Mouse (Mus musculus) intestine, postnatal 0 days (tissue): ENCODE data around the gene Hist1h3h. TPM values are rescaled to one million over a fixed set of nuclear protein-coding genes. Genes with fewer than 3 reads are reported as not detected.
"Not testable (repeated sequence)": the region's sequence is repeated elsewhere in the genome, so short reads cannot be mapped to it uniquely, and the experiment has no call there.

Source experiments
- ATAC-seq: fragments of 200-750 bp; cut with Nextera tagmentation; 2 replicates; pipeline ENCODE4 v1.8.0; 2017; ENCODE audit warnings: mild to moderate bottlenecking, moderate TSS enrichment, moderate library complexity
- H3K27ac ChIP-seq: fragments of 300-500 bp; sonication (generic); 2 replicates; pipeline ENCODE4 v1.5.1; 2014; ENCODE audit warnings: mild to moderate bottlenecking, low read depth, low read length, moderate library complexity
- H3K27me3 ChIP-seq: fragments of 300-500 bp; sonication (generic); replicated peaks from 2 replicates; pipeline ENCODE4 v1.6.1; 2014; ENCODE audit warnings: low read length, mixed read lengths; ENCODE audit not compliant: control insufficient read depth, insufficient read depth
- H3K36me3 ChIP-seq: fragments of 300-500 bp; sonication (generic); 2 replicates; pipeline ENCODE4 v1.6.1; 2014; ENCODE audit warnings: mild to moderate bottlenecking, moderate library complexity; ENCODE audit not compliant: control insufficient read depth, insufficient read depth
- H3K4me1 ChIP-seq: fragments of 300-500 bp; sonication (generic); replicated peaks from 2 replicates; pipeline ENCODE4 v1.6.1; 2014; ENCODE audit warnings: antibody characterized with exemption, low read length, mixed read lengths; ENCODE audit not compliant: control insufficient read depth, insufficient read depth
- H3K4me2 ChIP-seq: fragments of 300-500 bp; sonication (generic); replicated peaks from 2 replicates; pipeline ENCODE4 v1.6.1; 2014; ENCODE audit warnings: low read depth, mild to moderate bottlenecking, moderate library complexity
- H3K4me3 ChIP-seq: fragments of 300-500 bp; sonication (generic); 2 replicates; pipeline ENCODE4 v1.5.1; 2014; ENCODE audit warnings: low read depth, low read length
- H3K9ac ChIP-seq: fragments of 300-500 bp; sonication (generic); 2 replicates; pipeline ENCODE4 v1.6.1; 2014; ENCODE audit warnings: mild to moderate bottlenecking, low read depth, low read length
- H3K9me3 ChIP-seq: fragments of 300-500 bp; sonication (generic); 2 replicates; pipeline ENCODE4 v1.6.1; 2016; ENCODE audit warnings: mixed run types; ENCODE audit not compliant: control insufficient read depth
- CTCF ChIP-seq: sonication (generic); IDR thresholded peaks from 2 replicates; pipeline ENCODE4 v1.5.1; 2016; ENCODE audit warnings: low read depth, mild to moderate bottlenecking, control low read depth, antibody characterized with exemption, moderate library complexity
- WGBS: fragments of 180-500 bp; shearing (Covaris S2); extraction: QIAGEN DNeasy Blood & Tissue Kit; methylation state at CpG from one replicate; pipeline ENCODE4 v1.1.7; 2014; 5-methylcytosine and 5-hydroxymethylcytosine counted together
- polyA plus RNA-seq: library from polyadenylated mRNA; unstranded; fragments of >200 nt; fragmentation: Nextera tagmentation; extraction: Ambion mirVana; gene quantifications from 2 replicates; pipeline ENCODE4 v1.2.1, GENCODE M21; 2015

Gene Hist1h3h
- polyA plus RNA-seq, 1 experiment from 2014 or later, result 2.4 TPM

- ATAC-seq, result peak; percentile 31; the same call in 1 of the 2 replicates
- WGBS, result 40% methylated on average over 11 of the region's 11 CpGs
- no peak overlapping the region for H3K4me3 ChIP-seq
- no peak overlapping the region for H3K9ac ChIP-seq
- no peaks in the 10 kb centered on the region for H3K9me3 ChIP-seq
- no peaks in the 10 kb centered on the region for H3K4me1 ChIP-seq
- no peak overlapping the region for H3K4me2 ChIP-seq
- H3K27me3 ChIP-seq, result no peaks in the 10 kb centered on the region
- no peak overlapping the region for H3K27ac ChIP-seq
- H3K36me3 ChIP-seq, result no peaks in the 10 kb centered on the region
- TF ChIP-seq CTCF, result no peak
These were observed 10.6 kb downstream of the Hist1h3h start for GRCm38 (mm10) chr13:21727948-21728572.

- no peaks in the 10 kb centered on the region for H3K36me3 ChIP-seq
- ATAC-seq, result no peak
- no peak overlapping the region for H3K9ac ChIP-seq
- no peak overlapping the region for H3K4me3 ChIP-seq
- no peak overlapping the region for H3K4me2 ChIP-seq
- H3K27me3 ChIP-seq, result no peaks in the 10 kb centered on the region
- TF ChIP-seq CTCF, result no peak
- WGBS, result 67% methylated on average over 1 of the region's 1 CpGs
- no peak overlapping the region for H3K27ac ChIP-seq
- no peaks in the 10 kb centered on the region for H3K4me1 ChIP-seq
- H3K9me3 ChIP-seq, result no peaks in the 10 kb centered on the region
These were observed 12.1 kb downstream of the Hist1h3h start for GRCm38 (mm10) chr13:21729544-21729943.

- Histone ChIP-seq H3K9ac (no peak overlapping the region), H3K36me3 (no peaks in the 10 kb centered on the region), H3K27me3 (no peaks in the 10 kb centered on the region), H3K4me1 (no peaks in the 10 kb centered on the region), H3K4me3 (no peak overlapping the region), H3K27ac (no peak overlapping the region), H3K4me2 (no peak overlapping the region), H3K9me3 (no peaks in the 10 kb centered on the region)
- 81% methylated on average over 5 of the region's 5 CpGs for WGBS
- peak; percentile 37 for TF ChIP-seq CTCF
- ATAC-seq, result no peak
These were observed 16.0 kb downstream of the Hist1h3h start for GRCm38 (mm10) chr13:21733466-21733865.

- peak overlapping the region; percentile 71 for H3K4me2 ChIP-seq
- peak overlapping the region; percentile 42; the same call in 1 of the 2 replicates for H3K9ac ChIP-seq
- no peaks in the 10 kb centered on the region for H3K4me1 ChIP-seq
- peak overlapping the region; percentile 32 for H3K4me3 ChIP-seq
- H3K9me3 ChIP-seq, result no peaks in the 10 kb centered on the region
- 2% methylated on average over 21 of the region's 21 CpGs for WGBS
- ATAC-seq, result peak; percentile 70
- H3K27ac ChIP-seq, result peak overlapping the region; percentile 68
- H3K27me3 ChIP-seq, result no peaks in the 10 kb centered on the region
- TF ChIP-seq CTCF, result peak; percentile 92
- H3K36me3 ChIP-seq, result no peaks in the 10 kb centered on the region
These were observed 16.8 kb downstream of the Hist1h3h start for GRCm38 (mm10) chr13:21734010-21734905.

DNA sequence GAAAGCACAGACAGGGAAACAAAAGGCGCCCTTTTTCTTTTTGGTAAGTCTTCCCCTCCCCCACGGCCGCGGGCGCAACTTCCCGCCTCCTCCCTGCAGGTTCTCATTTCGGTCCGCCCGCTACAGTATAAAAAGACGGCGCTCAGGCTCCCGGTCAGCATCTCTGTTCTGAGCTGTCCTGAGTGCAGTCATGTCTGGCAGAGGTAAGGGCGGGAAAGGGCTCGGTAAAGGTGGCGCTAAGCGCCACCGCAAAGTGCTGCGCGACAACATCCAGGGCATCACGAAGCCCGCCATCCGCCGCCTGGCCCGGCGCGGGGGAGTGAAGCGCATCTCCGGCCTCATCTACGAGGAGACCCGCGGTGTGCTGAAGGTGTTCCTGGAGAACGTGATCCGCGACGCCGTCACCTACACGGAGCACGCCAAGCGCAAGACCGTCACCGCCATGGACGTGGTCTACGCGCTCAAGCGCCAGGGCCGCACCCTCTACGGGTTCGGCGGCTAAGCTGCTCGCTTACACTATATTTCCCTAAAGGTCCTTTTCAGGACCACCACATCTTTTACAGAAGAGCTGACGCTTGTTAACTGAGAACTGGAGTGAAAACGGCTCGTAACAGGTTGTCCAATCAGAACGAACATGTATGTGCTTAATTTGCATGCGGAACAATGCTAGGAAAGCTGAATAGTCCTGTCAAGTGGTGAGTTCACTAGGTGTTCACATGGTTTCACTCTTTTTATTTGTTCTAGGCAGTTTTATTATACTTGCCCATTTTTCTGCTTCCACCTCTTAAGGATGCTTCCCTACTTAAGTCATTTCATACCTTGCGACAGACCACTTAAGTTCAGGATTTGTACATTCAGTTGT lies 17.7 kb downstream of the Hist1h3h start, which contains the start of gene Hist1h4j:
Gene Hist1h4j (plus strand): TSS at position 159 of the 862 bp plus-strand sequence.
- H3K4me2 ChIP-seq, result peak within 1 kb of the TSS; percentile 71
- WGBS, result under 1% methylated on average over 44 of the region's 56 CpGs
- not testable (repeated sequence) for H3K36me3 ChIP-seq, H3K9me3 ChIP-seq, H3K27me3 ChIP-seq, H3K4me1 ChIP-seq
- peak; percentile 84 for ATAC-seq
- H3K4me3 ChIP-seq, result peak within 1 kb of the TSS; percentile 32
- peak within 1 kb of the TSS; percentile 42 for H3K9ac ChIP-seq
- peak within 1 kb of the TSS; percentile 68 for H3K27ac ChIP-seq

- Histone ChIP-seq H3K4me1 (no peaks in the 10 kb centered on the region), H3K9ac (no peak overlapping the region), H3K4me2 (no peak overlapping the region), H3K9me3 (no peaks in the 10 kb centered on the region), H3K36me3 (no peaks in the 10 kb centered on the region), H3K27me3 (no peaks in the 10 kb centered on the region), H3K4me3 (no peak overlapping the region), H3K27ac (no peak overlapping the region)
- TF ChIP-seq CTCF, result no peak
- no peak for ATAC-seq
- WGBS, result 31% methylated on average over 1 of the region's 1 CpGs
These were observed 27.5 kb downstream of the Hist1h3h start for GRCm38 (mm10) chr13:21745006-21745405.
